Mouse (Mus musculus): ENCODE data around the gene Surf4.

DNA sequence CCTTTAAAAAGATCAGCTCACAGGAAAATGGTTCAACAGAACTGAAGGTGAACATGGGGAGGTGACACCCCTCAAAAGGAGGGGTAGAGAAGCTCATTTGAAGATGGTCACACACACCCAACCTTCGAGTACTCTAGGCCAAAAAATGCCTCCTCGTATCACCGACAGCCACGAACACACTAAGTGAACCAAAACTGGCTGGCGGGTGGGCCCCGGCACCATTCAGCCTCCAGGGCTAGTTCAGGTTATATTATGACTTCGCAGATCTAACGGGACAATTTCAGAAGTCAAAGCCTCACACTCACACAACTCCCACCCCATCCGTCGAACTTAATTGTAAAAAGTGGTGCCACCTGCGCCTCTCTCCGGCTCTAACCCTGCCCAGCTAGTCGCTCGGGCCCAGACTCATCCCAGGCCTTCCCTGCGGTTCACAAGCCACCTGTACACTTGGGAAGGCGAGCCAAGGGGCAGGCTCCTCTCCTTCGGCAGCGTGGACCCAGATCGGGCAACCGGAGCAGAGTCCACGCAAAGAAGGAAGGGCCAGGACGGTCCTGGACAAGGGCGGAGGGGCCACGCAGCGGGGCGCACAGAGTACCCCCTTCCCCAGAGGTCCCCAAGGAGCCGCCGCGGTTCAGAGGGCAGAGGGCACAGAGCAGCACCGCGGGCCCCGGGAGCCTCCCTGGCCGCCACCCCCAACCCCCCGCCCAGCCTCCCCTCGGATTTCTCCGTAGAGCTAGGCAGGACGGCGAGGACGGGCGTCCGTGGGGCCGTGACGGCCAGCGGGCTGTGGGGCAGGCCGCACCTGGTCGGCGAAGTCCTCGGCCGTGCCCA, 1.0 kb downstream of the Surf4 start:
- TF ChIP-seq ZC3H11A (IDR thresholded peaks at IDR 0.05; ENCODE audit: borderline replicate concordance, low read depth, low read length) (no peak), HCFC1 (IDR thresholded peaks at IDR 0.05; ENCODE audit: borderline replicate concordance, insufficient read depth, low read length) (no peak), MAFK (IDR thresholded peaks at IDR 0.05; ENCODE audit: insufficient read depth, low read depth, low read length) (no peak), ZNF384 (IDR thresholded peaks at IDR 0.05; ENCODE audit: low read depth, low read length) (no peak), CHD2 (IDR thresholded peaks at IDR 0.05; ENCODE audit: low read depth, low read length) (no peak)

Measured in ES-E14 (cell line).